Mouse (Mus musculus): ENCODE measurements around the gene Aig1. TPM values are rescaled to one million over a fixed set of nuclear protein-coding genes. Genes with fewer than 3 reads are reported as not detected.

Aig1 gene
- polyA plus RNA-seq, 1 experiment from 2014 or later = 45.5 TPM

- H3K27me3 ChIP-seq (replicated peaks; ENCODE audit: insufficient read depth, low read length) = no peaks in the 10 kb centered on the region
- 59% methylated on average over 1 of the region's 1 CpGs for WGBS
- TF ChIP-seq CTCF (IDR thresholded peaks at IDR 0.05) (no peak), EP300 (IDR thresholded peaks at IDR 0.05) (no peak; the same call in 1 of the 2 replicates)
- H3K27ac ChIP-seq (ENCODE audit: low read length) = no peak overlapping the region
- peak; percentile 58 for DNase-seq (ENCODE audit: low spot score)
- H3K36me3 ChIP-seq (ENCODE audit: insufficient read depth, low read length) = no peaks in the 10 kb centered on the region
- no peak overlapping the region for H3K9ac ChIP-seq (replicated peaks; ENCODE audit: low read depth)
- H3K4me3 ChIP-seq (ENCODE audit: low read depth, low read length) = no peak overlapping the region
- no peaks in the 10 kb centered on the region for H3K4me1 ChIP-seq (ENCODE audit: insufficient read depth, low read depth, low read length)
- peak; percentile 80 for ATAC-seq
- no peak overlapping the region for H3K4me2 ChIP-seq (replicated peaks; ENCODE audit: low read depth, low read length)
- no peaks in the 10 kb centered on the region for H3K9me3 ChIP-seq (ENCODE audit: low read length)
These were observed 79.2 kb downstream of the Aig1 start for GRCm38 (mm10) chr10:13789604-13790003.

- WGBS = 85% methylated on average over 9 of the region's 9 CpGs
- no peak overlapping the region for H3K27ac ChIP-seq (ENCODE audit: low read length)
These were observed 80.7 kb downstream of the Aig1 start for GRCm38 (mm10) chr10:13788057-13788456.

GRCm38 (mm10) chr10:13782774-13783173, 86.0 kb downstream of the Aig1 start:
- Histone ChIP-seq H3K27ac (ENCODE audit: low read length) (no peak overlapping the region), H3K9ac (replicated peaks; ENCODE audit: low read depth) (no peak overlapping the region), H3K4me2 (replicated peaks; ENCODE audit: low read depth, low read length) (no peak overlapping the region), H3K4me3 (ENCODE audit: low read depth, low read length) (no peak overlapping the region), H3K4me1 (ENCODE audit: insufficient read depth, low read depth, low read length) (no peaks in the 10 kb centered on the region), H3K27me3 (replicated peaks; ENCODE audit: insufficient read depth, low read length) (no peaks in the 10 kb centered on the region), H3K36me3 (ENCODE audit: insufficient read depth, low read length) (no peaks in the 10 kb centered on the region), H3K9me3 (ENCODE audit: low read length) (no peaks in the 10 kb centered on the region)
- DNase-seq (ENCODE audit: low spot score) = no peak
- ATAC-seq = no peak
- 75% methylated on average over 5 of the region's 5 CpGs for WGBS
- TF ChIP-seq CTCF (IDR thresholded peaks at IDR 0.05) = no peak
- TF ChIP-seq EP300 (IDR thresholded peaks at IDR 0.05) = no peak

More at GRCm38 (mm10) chr10:13788057-13788456, 80.7 kb downstream of the Aig1 start:
- Histone ChIP-seq H3K9me3 (ENCODE audit: low read length) (no peaks in the 10 kb centered on the region), H3K36me3 (ENCODE audit: insufficient read depth, low read length) (no peaks in the 10 kb centered on the region), H3K27me3 (replicated peaks; ENCODE audit: insufficient read depth, low read length) (no peaks in the 10 kb centered on the region), H3K4me3 (ENCODE audit: low read depth, low read length) (no peak overlapping the region), H3K4me1 (ENCODE audit: insufficient read depth, low read depth, low read length) (no peaks in the 10 kb centered on the region), H3K9ac (replicated peaks; ENCODE audit: low read depth) (no peak overlapping the region), H3K4me2 (replicated peaks; ENCODE audit: low read depth, low read length) (no peak overlapping the region)
- TF ChIP-seq EP300 (IDR thresholded peaks at IDR 0.05) = no peak
- no peak for DNase-seq (ENCODE audit: low spot score)
- no peak for ATAC-seq

GRCm38 (mm10) chr10:13782235-13782757, 86.5 kb downstream of the Aig1 start:
- no peak for ATAC-seq
- no peaks in the 10 kb centered on the region for H3K4me1 ChIP-seq (ENCODE audit: insufficient read depth, low read depth, low read length)
- no peak overlapping the region for H3K4me2 ChIP-seq (replicated peaks; ENCODE audit: low read depth, low read length)
- no peak for DNase-seq (ENCODE audit: low spot score)
- no peak for TF ChIP-seq CTCF (IDR thresholded peaks at IDR 0.05)
- H3K27ac ChIP-seq (ENCODE audit: low read length) = no peak overlapping the region
- H3K4me3 ChIP-seq (ENCODE audit: low read depth, low read length) = no peak overlapping the region
- H3K9ac ChIP-seq (replicated peaks; ENCODE audit: low read depth) = no peak overlapping the region
- no peaks in the 10 kb centered on the region for H3K27me3 ChIP-seq (replicated peaks; ENCODE audit: insufficient read depth, low read length)
- H3K9me3 ChIP-seq (ENCODE audit: low read length) = no peaks in the 10 kb centered on the region
- WGBS = 82% methylated on average over 10 of the region's 10 CpGs
- no peaks in the 10 kb centered on the region for H3K36me3 ChIP-seq (ENCODE audit: insufficient read depth, low read length)

- ATAC-seq (no peak), DNase-seq (ENCODE audit: low spot score) (no peak)
- Histone ChIP-seq H3K9ac (replicated peaks; ENCODE audit: low read depth) (no peak overlapping the region), H3K27me3 (replicated peaks; ENCODE audit: insufficient read depth, low read length) (no peaks in the 10 kb centered on the region), H3K4me1 (ENCODE audit: insufficient read depth, low read depth, low read length) (no peaks in the 10 kb centered on the region), H3K36me3 (ENCODE audit: insufficient read depth, low read length) (no peaks in the 10 kb centered on the region), H3K4me2 (replicated peaks; ENCODE audit: low read depth, low read length) (no peak overlapping the region), H3K9me3 (ENCODE audit: low read length) (no peaks in the 10 kb centered on the region), H3K27ac (ENCODE audit: low read length) (no peak overlapping the region), H3K4me3 (ENCODE audit: low read depth, low read length) (no peak overlapping the region)
- 80% methylated on average over 3 of the region's 3 CpGs for WGBS
- no peak for TF ChIP-seq CTCF (IDR thresholded peaks at IDR 0.05)
- TF ChIP-seq EP300 (IDR thresholded peaks at IDR 0.05) = no peak
These were observed 92.8 kb downstream of the Aig1 start for GRCm38 (mm10) chr10:13776014-13776413.

GRCm38 (mm10) chr10:13775411-13775810, 93.4 kb downstream of the Aig1 start:
- DNase-seq (ENCODE audit: low spot score) = no peak
- Histone ChIP-seq H3K4me3 (ENCODE audit: low read depth, low read length) (no peak overlapping the region), H3K27me3 (replicated peaks; ENCODE audit: insufficient read depth, low read length) (no peaks in the 10 kb centered on the region), H3K4me1 (ENCODE audit: insufficient read depth, low read depth, low read length) (no peaks in the 10 kb centered on the region), H3K27ac (ENCODE audit: low read length) (no peak overlapping the region), H3K9me3 (ENCODE audit: low read length) (no peaks in the 10 kb centered on the region), H3K9ac (replicated peaks; ENCODE audit: low read depth) (no peak overlapping the region), H3K36me3 (ENCODE audit: insufficient read depth, low read length) (no peaks in the 10 kb centered on the region), H3K4me2 (replicated peaks; ENCODE audit: low read depth, low read length) (no peak overlapping the region)
- WGBS = 91% methylated on average over 2 of the region's 2 CpGs
- ATAC-seq = no peak
- no peak for TF ChIP-seq CTCF (IDR thresholded peaks at IDR 0.05)

- no peak for TF ChIP-seq EP300 (IDR thresholded peaks at IDR 0.05)
- no peak for TF ChIP-seq CTCF (IDR thresholded peaks at IDR 0.05)
- H3K4me3 ChIP-seq (ENCODE audit: low read depth, low read length) = no peak overlapping the region
- H3K4me1 ChIP-seq (ENCODE audit: insufficient read depth, low read depth, low read length) = no peaks in the 10 kb centered on the region
- H3K4me2 ChIP-seq (replicated peaks; ENCODE audit: low read depth, low read length) = no peak overlapping the region
- no peak overlapping the region for H3K9ac ChIP-seq (replicated peaks; ENCODE audit: low read depth)
- no peak for ATAC-seq
- H3K9me3 ChIP-seq (ENCODE audit: low read length) = no peaks in the 10 kb centered on the region
- DNase-seq (ENCODE audit: low spot score) = no peak
- H3K27me3 ChIP-seq (replicated peaks; ENCODE audit: insufficient read depth, low read length) = no peaks in the 10 kb centered on the region
- no peaks in the 10 kb centered on the region for H3K36me3 ChIP-seq (ENCODE audit: insufficient read depth, low read length)
- 88% methylated on average over 3 of the region's 3 CpGs for WGBS
- H3K27ac ChIP-seq (ENCODE audit: low read length) = no peak overlapping the region
These were observed 93.9 kb downstream of the Aig1 start for GRCm38 (mm10) chr10:13774910-13775309.

Measured in lung, postnatal 0 days (tissue).